Mouse (Mus musculus) thymus, postnatal 36 days (tissue): ENCODE data around the gene Rcn3.

Experiments used
- DNase-seq, 2 experiments: peaks; one replicate each; pipeline ENCODE4 v3.0.0; 2022; ENCODE audit warnings: mixed read lengths in 2 of 2

Rcn3 gene

DNA sequence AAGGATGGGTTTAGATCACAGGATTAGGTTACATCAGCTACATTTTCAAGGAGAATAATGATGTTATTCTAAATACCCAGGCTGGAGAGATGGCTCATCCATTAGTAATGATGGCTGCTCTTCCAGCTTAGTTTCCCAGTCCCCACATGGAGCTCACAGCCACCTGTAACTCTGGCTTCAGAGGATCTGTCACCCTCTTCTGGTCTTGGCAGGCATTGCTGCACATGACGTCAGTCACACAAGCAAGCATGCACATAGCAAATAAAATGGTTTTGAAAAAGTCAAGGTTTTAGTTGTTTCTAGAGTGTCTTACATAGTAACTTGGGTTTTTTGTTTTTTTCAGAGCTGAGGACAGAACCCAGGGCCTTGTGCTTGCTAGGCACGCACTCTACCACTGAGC, 19.8 kb downstream of the Rcn3 start:
- no peak for DNase-seq

DNA sequence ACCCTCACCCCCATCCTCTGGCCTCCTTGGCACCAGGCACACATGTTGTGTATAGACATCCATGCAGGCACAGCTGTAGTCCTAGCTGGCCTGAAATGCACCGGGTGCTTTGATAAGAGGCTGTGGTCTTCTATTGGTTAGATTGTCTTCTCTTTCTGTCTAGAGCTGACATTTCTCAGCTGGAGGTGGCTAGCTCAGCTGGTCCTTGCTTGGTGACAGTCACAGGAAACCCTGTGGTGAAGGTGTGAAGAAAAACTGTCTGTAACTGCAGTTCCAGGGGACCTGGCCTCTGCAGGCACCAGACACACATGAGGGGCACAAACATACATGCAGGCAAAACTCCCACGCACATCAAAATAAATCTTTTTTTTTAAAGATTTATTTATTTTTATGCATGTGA, 22.4 kb downstream of the Rcn3 start:
- DNase-seq: no peak

DNA sequence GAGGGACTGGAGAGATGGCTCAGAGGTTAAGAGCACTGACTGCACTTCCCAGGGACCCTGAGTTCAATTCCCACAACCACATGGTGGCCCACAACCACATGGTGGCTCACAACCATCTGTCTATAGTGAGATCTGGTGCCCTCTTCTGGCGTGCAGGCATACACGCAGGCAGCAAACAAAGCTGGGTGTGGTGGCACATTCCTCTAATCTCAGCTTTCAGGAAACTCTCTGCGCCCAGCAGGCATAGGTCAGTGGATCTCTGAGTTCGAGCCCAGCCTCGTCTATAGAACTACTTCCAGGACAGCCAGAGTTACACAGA, 24.1 kb downstream of the Rcn3 start:
- DNase-seq: peak; percentile 66 to 68

DNA sequence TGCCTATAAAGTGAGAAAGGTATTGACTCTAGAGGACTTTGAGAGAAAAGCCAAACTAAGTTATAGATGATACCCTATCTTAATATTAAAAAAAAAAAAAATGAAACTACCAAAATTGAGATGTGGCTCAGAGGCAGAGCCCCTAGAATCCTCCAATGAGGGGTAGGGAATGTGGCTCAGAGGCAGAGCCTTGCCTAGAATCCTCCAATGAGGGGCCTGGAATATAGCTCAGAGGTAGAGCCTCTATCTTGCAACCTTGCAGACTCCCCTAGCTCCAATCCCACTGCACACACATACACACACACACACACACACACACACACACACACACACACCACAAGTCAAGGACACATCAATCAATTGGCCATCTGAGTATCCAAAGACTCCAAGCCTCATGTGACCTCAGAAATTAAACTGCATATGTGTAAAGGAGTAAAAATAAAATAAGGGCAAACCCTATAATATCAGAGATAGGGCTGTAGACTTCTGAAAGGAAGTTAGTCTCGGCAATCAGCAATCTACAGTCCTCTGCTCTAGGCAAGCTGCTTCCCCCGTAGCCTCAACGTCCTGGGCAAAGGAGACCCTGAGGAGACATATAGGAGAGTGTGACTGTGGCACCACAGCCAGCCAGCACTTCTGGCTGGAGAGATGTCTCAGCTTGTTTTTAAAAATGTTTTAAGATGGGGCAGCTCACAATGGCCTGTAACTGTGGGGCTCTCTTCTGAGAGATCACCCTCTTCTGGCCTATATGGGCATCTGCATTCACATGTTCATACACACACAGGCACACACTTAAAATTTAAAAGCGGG, 24.6 kb downstream of the Rcn3 start:
- no peak for DNase-seq

DNA sequence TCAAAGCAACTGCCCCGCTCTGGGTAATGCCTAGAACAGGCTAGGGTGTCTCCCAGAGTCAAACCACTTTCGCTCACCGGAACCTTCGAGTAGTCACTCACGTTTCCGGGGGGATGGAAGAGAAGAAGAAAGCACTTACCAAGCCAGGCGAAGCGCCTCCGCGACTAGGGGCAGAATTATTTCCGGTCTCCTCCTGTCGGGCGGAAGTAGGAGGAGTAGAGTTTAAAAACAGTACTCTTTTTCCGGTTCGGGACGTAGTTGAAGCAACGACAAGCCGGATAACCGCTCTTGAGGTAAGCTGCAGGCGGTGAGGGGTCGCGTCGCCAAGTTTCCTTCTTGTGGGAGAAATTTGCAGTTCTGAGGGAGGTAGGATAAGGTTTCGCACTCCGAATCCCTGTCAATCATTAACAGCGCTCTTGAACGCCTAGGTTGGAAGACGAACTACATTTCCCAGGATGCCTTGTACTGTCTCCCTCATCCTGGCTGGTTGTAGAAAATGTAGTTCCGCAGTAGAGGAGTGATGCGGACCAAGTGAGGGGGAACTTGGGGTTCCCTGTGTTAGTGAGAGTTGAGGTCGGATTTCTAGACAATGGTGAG, 29.7 kb downstream of the Rcn3 start, which contains the start of the genes Nosip and Prrg2:
Gene Nosip, plus strand, starts transcription at position 191 of the 597 bp plus-strand sequence.
Gene Prrg2, minus strand, starts transcription at position 439 of the 597 bp plus-strand sequence.
- DNase-seq: peak; percentile 93 to 94

DNA sequence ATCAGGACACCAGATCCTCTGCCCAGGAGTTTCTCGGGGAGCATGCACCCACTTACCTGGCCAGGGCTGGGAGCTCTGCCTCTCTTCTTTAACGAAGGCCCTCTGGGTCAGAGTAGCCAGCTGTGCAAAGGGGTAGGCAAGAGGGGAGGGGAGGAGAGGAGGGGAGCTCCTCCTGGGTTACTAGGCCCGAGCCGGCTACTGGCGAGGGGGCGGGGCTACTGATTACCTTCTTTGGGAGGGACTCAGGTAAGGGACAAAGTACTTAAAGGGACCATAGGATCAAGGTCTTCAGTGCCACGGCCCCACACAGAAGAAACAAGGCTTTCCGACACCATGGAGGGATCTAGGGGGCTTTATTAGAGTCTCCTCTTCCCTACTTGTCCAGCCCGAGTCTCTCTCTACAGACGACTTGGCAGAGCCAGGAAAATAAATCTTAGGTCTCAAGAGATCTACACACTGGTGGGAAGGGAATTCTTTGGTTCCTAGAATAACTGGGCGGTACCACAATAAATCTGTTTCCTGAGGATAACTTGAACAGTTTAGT, 30.4 kb downstream of the Rcn3 start:
- peak in 1 of 2 experiments; percentile 45 for DNase-seq

DNA sequence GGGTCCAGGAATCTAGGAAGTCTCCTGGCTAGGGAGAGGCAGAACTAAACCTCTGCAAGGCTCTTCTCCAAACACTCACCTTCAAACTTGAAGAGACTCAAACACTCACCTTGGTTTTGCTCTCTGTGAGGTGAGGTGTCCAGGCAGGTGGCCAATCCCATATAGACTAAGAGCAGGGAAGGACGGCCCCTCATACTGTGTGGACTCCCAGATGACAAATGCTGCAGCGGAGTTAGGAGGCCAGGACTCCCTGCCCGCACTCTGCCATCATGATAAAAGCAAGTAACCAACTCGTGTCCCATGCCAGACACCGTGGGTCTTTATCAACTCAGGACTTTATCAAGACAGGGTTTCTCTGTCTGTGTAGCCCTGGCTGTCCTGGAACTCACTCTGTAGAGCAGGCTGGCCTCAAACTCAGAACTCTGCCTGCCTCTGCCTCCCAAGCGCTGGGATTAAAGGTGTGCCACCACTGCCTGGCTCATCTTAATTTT, 31.3 kb downstream of the Rcn3 start:
- DNase-seq: no peak

DNA sequence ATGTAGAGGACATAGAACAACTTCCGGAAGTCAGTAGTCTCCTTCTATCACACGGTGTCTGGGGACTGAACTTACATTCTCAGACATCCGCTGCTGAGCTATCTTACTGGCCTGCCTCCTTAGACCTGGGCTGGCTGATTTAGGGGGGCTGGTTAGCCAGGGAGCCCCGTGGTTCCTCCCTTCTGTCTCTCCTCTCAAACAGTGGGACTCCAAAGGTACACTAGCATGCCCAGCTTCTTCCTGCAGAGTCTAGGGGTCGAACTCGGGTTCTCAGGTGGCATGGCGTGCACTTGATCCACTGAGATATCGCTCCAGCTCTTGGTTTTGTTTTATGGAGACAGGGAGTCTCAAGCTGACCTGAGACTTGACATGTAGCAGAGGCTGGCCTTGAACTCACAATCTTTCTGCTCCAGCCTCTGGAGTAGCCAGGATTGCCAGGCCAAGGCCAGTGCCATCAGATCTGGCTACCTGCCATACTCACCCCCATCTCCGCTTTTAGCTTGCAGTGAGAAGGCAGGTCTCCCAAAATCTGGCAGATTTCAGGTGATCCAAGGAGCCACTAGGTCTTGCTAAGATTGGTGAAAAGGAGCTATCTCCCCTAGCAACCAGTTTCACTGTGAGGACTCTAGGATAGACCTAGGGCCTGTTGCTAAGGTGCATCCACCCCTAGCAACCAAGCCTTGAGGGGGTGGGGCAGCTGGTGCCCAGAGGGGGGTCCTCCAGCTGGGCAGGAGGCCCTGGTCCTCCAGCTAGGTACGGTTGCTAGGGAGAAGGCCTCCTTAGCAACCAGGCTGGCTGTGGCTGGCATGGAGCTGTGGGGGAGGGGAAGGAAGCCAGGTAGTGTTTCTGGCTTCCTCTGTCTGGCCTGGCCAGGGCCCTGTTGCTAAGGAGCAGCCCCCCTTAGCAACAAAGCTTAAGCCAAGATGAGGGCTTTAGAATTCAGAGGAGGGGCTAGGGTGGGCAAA, 33.1 kb downstream of the Rcn3 start:
- no peak for DNase-seq

DNA sequence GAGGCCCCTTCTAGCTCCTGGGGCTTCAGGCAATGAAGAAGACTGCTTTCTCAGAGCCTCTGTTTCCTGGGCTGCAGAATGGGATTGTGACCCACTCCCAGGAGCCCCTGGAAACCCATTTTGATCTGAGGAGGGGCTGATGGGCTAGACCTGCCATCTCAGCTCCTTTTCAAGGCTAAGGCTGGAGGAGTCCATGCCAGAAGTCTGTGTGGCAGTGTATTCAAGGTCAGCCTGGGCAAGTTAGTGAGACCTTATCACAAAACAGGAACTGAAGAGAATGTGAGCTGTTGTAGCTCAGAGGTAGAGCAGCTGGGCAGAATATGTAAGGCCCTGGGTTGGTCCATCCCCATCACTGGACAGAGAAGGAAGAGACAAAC, 35.1 kb downstream of the Rcn3 start:
- no peak for DNase-seq

DNA sequence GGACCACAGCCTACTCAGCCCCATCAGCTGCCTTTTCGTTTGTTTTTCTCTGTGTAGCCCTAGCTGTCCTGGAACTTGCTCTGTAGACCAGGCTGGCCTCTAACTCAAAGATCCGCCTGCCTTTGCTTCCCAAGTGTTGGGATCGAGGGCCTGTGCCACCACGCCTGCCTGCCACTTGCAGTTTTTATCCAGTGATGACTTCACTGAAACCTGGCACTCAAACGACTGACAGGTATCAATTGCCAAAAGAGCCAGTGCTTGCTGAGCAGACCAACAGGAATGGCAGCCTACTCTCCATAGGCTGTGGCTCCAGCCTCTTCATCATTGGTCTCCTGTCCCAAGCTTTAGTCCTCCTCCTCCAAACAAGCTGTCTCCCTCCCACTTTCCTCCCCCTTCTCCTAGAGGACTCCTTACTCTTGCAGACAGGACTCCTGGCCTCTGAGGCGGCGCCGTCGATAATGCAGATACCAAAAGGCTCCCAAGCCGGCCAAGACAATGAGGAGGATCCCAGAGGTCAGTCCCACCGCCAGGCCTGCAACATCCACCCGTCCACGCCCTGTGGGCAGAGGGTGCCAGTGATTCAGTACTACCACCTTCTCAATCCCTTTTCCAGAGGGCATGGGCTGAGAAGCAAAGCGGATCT, 35.6 kb downstream of the Rcn3 start:
- DNase-seq: no peak

DNA sequence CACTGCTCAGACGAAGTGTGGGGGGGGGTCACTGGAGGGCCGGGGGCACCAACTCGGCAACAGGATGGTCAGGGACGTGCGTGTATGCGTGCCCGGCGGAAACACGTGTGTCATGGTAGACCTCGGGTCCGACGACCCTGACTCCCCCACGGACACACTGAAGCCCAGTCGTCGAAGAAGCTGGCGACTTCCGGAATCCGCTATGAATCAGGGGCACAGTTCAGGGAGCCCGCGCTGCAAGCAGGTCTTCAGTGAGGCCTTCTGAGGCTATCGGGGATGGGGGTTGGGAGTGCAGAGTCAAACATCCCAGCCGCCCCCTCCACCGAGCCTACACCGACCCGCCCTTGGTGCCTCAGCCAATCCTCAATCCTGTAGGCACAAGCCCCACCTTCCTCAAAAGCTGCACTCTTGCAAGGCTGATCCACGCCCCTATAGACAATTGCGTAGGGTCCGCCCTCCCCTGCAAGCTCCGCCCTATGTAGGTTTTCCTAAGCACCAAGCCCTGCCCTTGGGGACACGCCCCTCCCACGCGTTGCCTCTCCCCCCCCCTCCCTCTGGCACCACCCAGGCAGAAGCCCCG, 38.0 kb downstream of the Rcn3 start:
- DNase-seq: peak; percentile 95 to 98

DNA sequence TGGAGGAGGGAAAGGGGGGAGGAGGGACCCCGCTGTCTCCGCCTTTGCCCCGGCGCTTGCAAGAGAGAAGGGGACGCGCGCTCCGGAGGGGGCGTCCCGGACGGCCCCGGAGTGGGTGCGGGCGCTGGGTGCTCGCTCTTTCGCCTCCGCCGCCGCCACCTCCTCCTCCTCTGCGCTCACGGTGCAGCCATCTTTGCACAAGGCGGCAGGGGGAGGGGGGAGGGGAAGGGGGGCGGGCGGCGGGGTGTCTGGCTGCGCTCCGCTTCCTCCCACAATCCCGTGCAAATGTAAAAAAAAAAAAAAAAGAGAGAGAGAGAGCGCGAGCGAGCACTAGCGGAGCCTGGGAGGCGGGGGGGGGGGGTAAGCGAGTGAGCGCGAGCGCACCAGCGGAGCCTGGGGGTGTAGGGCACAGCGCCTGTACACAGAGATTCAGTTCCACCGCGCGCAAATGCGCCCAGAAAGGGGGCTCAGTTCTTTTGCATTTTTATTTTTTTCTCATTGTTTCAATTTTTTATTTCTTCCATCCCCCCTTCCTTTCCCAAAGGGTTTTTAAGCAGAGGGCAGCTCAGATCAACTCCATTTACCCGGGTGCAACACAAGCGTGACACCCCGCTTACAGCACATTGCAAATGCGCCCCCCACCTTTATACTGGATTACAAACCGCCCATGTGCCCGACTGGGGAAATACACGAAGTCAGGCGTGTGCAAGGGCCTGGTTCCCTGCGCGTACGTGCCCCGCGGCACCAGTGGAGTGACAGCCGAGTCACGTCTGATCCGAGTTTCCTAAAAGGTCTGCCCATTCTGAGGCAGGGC, 38.7 kb downstream of the Rcn3 start:
- peak; percentile 84 to 88 for DNase-seq

DNA sequence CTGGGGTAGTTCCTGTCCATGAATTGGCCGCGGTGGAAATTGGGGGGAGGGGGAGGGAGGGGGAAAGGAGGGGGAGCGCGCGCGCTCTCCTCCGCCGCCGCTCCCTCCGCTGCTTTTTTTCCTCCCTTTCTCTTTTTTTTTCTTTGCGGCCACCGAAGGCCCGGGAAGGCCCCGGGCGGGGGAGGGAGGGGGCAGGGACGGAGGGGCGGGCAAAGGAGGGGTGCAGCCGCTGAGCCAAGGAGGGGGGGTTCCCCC, 39.2 kb downstream of the Rcn3 start, which contains the start of gene Prr12:
Gene Prr12, minus strand, starts transcription at position 20 of the 255 bp plus-strand sequence.
- DNase-seq: no peak

DNA sequence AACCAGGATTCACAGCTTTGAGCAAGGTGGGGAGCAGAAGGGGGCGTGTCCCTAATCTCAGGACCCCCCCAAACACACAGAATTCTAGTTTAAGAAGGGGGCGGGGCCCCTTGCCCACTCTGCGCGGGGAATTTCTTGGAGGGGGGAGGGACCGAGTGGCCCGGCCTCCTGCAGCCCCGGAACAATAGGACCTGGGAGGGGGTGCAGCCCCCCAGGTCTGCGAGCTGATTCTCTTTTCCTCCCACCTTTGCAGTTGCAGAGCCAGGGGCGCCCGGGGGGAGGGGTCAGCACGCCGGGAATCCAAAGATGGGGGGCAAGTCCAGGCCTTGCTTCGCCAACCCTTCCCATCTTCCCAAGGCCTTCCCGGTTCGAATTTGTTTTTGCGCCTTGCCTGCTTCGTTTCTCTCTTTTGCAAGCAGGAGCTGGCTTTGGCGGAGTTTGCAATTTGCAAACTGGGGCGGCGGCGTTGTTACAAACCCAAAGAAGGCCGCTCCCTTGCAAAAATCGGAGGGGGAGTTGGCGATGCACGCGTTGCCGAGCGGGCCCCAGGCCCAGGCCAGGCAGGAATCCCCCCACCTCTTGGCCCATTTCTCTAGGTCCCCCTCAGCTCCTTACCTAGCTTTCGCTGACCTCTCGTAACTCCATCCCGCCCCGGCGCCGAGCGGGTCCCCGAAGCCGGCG, 39.7 kb downstream of the Rcn3 start:
- peak; percentile 32 to 68 for DNase-seq

DNA sequence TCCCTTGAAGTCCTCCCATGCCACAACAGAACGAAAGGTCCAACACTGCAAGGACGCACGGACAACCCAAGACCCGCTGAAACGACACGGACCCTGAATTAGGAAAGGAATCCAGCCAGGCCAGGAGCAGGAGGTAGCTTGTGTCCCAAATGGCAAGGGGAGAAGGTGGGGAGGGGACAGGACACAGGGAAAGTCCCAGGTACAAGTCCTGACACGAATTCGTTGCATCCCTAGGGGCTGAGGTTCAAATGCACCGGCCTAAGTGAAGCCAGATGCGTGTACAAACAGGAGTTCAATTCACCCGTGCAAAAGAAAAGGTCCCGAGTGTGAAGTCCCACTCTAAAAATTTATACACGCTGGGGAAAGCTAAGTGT, 40.4 kb downstream of the Rcn3 start:
- no peak for DNase-seq

DNA sequence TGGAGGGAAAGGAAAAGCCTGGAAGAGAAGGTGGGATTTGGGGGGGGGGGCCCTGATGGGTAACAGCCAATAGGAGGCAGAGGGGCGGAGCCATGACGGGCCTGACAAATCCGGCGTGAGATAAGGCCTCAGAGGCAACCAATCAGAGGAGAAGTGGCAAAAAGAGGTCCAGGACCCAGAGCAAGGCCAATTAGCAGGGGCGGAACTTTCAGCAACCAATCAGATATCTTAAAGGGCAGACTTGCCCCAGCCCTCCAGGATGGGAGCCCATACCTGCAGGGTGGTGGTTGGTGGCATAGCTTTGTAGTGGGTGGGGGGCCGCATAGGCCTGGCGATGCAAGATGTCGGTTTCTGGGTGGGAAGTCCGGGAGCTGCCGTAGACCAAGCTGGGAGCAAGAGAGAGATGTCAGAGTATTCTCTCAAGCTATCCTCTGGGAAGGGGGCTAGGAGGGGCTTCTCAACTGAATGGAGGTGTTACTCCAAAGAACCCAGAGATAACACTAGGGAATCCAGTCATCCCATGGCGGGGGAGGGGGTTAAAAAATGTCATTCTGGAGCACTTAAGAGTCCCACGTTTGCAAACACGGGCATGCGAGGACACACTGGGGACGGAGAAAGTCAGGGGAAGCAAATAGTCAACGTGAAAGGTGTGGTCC, 40.9 kb downstream of the Rcn3 start:
- DNase-seq: peak; percentile 36 to 59

DNA sequence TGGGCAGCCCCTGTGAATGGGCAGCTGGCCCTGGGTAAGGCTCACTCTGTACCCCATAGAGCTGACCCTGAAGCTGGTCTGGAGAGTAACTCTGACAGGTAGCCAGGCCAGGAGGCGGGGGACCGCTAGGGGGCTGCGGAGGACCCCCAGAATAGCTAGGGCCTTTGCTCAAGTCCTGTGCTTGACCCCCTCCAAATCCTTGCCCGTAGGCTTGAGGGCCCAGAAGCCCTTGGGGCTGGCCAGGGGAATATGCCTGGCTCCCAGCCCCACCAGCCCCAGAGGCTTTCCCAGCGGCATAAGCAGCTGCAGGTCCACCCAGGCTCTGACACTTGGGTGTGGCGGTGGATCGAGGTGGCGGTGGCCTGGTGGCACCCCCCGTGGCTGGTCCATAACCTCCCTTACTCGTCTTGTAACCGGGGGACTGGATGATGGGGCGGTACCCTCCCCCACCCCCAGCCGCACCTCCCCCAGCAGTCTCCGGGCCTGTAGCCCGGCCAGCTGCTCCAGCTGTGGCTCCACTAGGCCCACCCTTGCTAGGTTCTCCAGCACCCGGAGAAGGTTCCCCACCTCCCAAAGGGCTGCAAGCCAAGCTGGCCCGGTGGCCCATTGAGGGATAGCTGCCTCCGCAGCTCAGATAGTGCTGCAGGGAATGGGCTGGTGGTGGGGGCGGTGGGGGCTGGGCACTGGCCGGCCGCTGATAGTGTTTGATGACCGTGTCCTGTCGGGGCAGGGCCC, 42.9 kb downstream of the Rcn3 start:
- no peak for DNase-seq

DNA sequence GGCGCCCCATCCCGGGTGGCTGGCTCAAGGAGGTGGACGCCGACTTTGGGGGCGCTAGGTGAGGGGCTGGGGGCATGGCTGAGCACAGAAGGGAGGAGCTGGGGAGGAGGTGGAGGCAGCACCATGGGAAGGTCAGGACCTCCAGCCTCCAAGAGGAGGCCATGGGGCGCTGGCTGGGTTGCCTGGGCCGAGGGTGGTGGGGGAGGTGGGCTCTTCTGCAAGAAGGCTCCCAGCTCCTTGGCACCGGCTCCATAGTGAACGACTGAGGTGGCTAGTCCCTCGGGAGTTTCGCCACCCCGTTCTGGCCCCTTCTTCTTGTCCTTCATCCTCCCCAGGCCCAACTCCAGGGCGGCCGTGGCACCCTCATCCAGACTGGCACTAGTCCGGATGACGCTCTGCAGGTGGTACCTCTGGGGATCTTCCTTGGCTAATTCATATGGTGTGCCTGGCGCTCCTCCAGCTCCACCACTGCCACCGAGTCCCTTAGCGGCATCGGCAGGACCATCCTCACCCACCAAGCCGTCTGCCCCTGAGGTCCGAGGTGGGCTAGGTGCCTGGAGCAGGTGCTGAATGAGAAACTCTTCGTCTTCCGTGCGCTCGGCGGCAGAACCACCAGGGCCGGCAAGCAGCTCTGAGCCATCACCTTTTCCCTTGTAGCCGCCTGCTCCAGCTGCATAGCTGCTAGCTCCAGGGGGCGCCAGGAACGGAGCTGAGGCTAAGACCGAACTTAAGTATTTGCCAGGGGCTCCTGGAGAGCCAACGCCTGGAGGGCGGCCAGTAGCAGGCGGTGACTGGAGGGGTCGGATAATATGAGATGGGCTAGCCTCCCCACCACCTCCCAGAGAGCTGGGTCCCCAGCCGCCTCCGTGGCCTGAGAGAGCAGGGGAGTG, 43.8 kb downstream of the Rcn3 start:
- peak in 1 of 2 experiments; percentile 27 for DNase-seq
